Mouse (Mus musculus) midbrain, postnatal 0 days (tissue): ENCODE results near the gene Polr1e. TPM values are rescaled to one million over a fixed set of nuclear protein-coding genes. Genes with fewer than 3 reads are reported as not detected.
"Not testable (repeated sequence)": the region's sequence is repeated elsewhere in the genome, so short reads cannot be mapped to it uniquely, and the experiment has no call there.

Source experiments
- ATAC-seq: fragments of 200-750 bp; cut with Nextera tagmentation; 2 replicates; pipeline ENCODE4 v1.8.0; 2017; ENCODE audit warnings: moderate number of reproducible peaks, mild to moderate bottlenecking, moderate TSS enrichment, moderate library complexity; ENCODE audit not compliant: low FRiP score
- DNase-seq: peaks from one replicate; pipeline ENCODE4 v3.0.0-alpha.2; 2015; ENCODE audit warnings: low spot score
- H3K27ac ChIP-seq: fragments of 300-500 bp; sonication (generic); 2 replicates; pipeline ENCODE4 v1.5.1; 2014; ENCODE audit warnings: low read depth, mild to moderate bottlenecking, low read length, mixed read lengths
- H3K27me3 ChIP-seq: fragments of 300-500 bp; sonication (generic); 2 replicates; pipeline ENCODE4 v1.6.1; 2014; ENCODE audit warnings: low read length, control low read depth, mixed read lengths; ENCODE audit not compliant: insufficient read depth
- H3K36me3 ChIP-seq: fragments of 300-500 bp; sonication (generic); 2 replicates; pipeline ENCODE4 v1.6.1; 2014; ENCODE audit warnings: low read length, control low read depth, mixed read lengths; ENCODE audit not compliant: insufficient read depth
- H3K4me1 ChIP-seq: fragments of 300-500 bp; sonication (generic); 2 replicates; pipeline ENCODE4 v1.6.1; 2014; ENCODE audit warnings: mild to moderate bottlenecking, control low read depth, antibody characterized with exemption, low read length, mixed read lengths; ENCODE audit not compliant: insufficient read depth
- H3K4me2 ChIP-seq: fragments of 300-500 bp; sonication (generic); 2 replicates; pipeline ENCODE4 v1.6.1; 2014; ENCODE audit warnings: low read depth, mild to moderate bottlenecking, low read length, mixed read lengths; ENCODE audit not compliant: poor library complexity, severe bottlenecking
- H3K4me3 ChIP-seq: fragments of 300-500 bp; sonication (generic); 2 replicates; pipeline ENCODE4 v1.5.1; 2014; ENCODE audit warnings: low read depth, mild to moderate bottlenecking, low read length, moderate library complexity
- H3K9ac ChIP-seq: fragments of 300-500 bp; sonication (generic); replicated peaks from 2 replicates; pipeline ENCODE4 v1.6.1; 2014; ENCODE audit warnings: mild to moderate bottlenecking, low read length, moderate library complexity, mixed read lengths; ENCODE audit not compliant: poor library complexity, severe bottlenecking
- H3K9me3 ChIP-seq: fragments of 300-500 bp; sonication (generic); 2 replicates; pipeline ENCODE4 v1.6.1; 2016; ENCODE audit warnings: low read length, control low read depth
- CTCF ChIP-seq: IDR thresholded peaks from 2 replicates; pipeline ENCODE4 v1.5.1; 2016; ENCODE audit warnings: antibody characterized with exemption, mild to moderate bottlenecking
- WGBS: fragments of 180-500 bp; shearing (Covaris S2); extraction: QIAGEN DNeasy Blood & Tissue Kit; methylation state at CpG from one replicate; pipeline ENCODE4 v1.1.7; 2014; 5-methylcytosine and 5-hydroxymethylcytosine counted together
- polyA plus RNA-seq: library from polyadenylated mRNA; unstranded; fragments of >200 nt; fragmentation: Nextera tagmentation; extraction: Ambion mirVana; gene quantifications from 2 replicates; pipeline ENCODE4 v1.2.1, GENCODE M21; 2015
- total RNA-seq: library from RNA; depleted of rRNA; stranded (reverse); fragments of >200 nt; gene quantifications from 2 replicates; pipeline ENCODE4 v1.2.3, GENCODE M21; 2014

Gene Polr1e
- total and polyA plus RNA-seq, 2 experiments from 2014 or later = 12.0 to 21.0 TPM

- DNase-seq (no peak), ATAC-seq (no peak)
- Histone ChIP-seq H3K9ac (no peak overlapping the region), H3K4me2 (peak overlapping the region; percentile 89), H3K27ac (no peak overlapping the region), H3K9me3 (no peaks in the 10 kb centered on the region), H3K27me3 (no peaks in the 10 kb centered on the region), H3K4me3 (peak overlapping the region; percentile 52), H3K36me3 (0 out of 2 replicates have a peak, but pooled peaks cover 5% of the 10 kb centered on the region), H3K4me1 (no peaks in the 10 kb centered on the region)
- no peak for TF ChIP-seq CTCF
- WGBS = 25% methylated on average over 5 of the region's 5 CpGs
Measured at GRCm38 (mm10) chr4:44981974-44982287, 36.5 kb upstream of the Polr1e start.

- ATAC-seq (no peak), DNase-seq (no peak)
- Histone ChIP-seq H3K27me3 (no peaks in the 10 kb centered on the region), H3K9ac (no peak overlapping the region), H3K9me3 (no peaks in the 10 kb centered on the region), H3K4me2 (no peak overlapping the region), H3K36me3 (0 out of 2 replicates have a peak, but pooled peaks cover 5% of the 10 kb centered on the region), H3K4me3 (no peak overlapping the region), H3K27ac (no peak overlapping the region), H3K4me1 (no peaks in the 10 kb centered on the region)
- 75% methylated on average over 11 of the region's 11 CpGs for WGBS
- no peak for TF ChIP-seq CTCF
Measured at GRCm38 (mm10) chr4:44982440-44983130, 35.8 kb upstream of the Polr1e start.

- H3K9me3 ChIP-seq = no peaks in the 10 kb centered on the region
- no peak overlapping the region for H3K4me2 ChIP-seq
- DNase-seq (no peak), ATAC-seq (no peak)
- no peak overlapping the region for H3K27ac ChIP-seq
- H3K36me3 ChIP-seq = 0 out of 2 replicates have a peak, but pooled peaks cover 5% of the 10 kb centered on the region
- H3K4me1 ChIP-seq = no peaks in the 10 kb centered on the region
- H3K27me3 ChIP-seq = no peaks in the 10 kb centered on the region
- no peak for TF ChIP-seq CTCF
- H3K4me3 ChIP-seq = no peak overlapping the region
- 89% methylated on average over 10 of the region's 10 CpGs for WGBS
- no peak overlapping the region for H3K9ac ChIP-seq
Measured at GRCm38 (mm10) chr4:44983131-44983740, 35.1 kb upstream of the Polr1e start.

GRCm38 (mm10) chr4:44990560-44990959, 27.8 kb upstream of the Polr1e start:
- Histone ChIP-seq H3K9me3 (no peaks in the 10 kb centered on the region), H3K9ac (no peak overlapping the region), H3K4me1 (no peaks in the 10 kb centered on the region), H3K4me3 (no peak overlapping the region), H3K4me2 (no peak overlapping the region), H3K36me3 (peaks cover 24% of the 10 kb centered on the region), H3K27ac (no peak overlapping the region), H3K27me3 (no peaks in the 10 kb centered on the region)
- no peak for DNase-seq
- 92% methylated on average over 5 of the region's 5 CpGs for WGBS
- no peak for ATAC-seq
- TF ChIP-seq CTCF = no peak

GRCm38 (mm10) chr4:44992330-44992729, 26.1 kb upstream of the Polr1e start:
- not testable (repeated sequence) for H3K9me3 ChIP-seq, H3K9ac ChIP-seq, H3K4me2 ChIP-seq, DNase-seq, H3K27ac ChIP-seq, H3K4me1 ChIP-seq, H3K4me3 ChIP-seq, H3K27me3 ChIP-seq, ATAC-seq
- 93% methylated on average over 11 of the region's 11 CpGs for WGBS
- peaks cover 21% of the 10 kb centered on the region for H3K36me3 ChIP-seq

- not testable (repeated sequence) for H3K9me3 ChIP-seq, ATAC-seq, H3K4me2 ChIP-seq, H3K27me3 ChIP-seq, H3K9ac ChIP-seq, DNase-seq, H3K4me3 ChIP-seq, H3K4me1 ChIP-seq, H3K27ac ChIP-seq
- 89% methylated on average over 14 of the region's 14 CpGs for WGBS
- H3K36me3 ChIP-seq = peaks cover 21% of the 10 kb centered on the region
Measured at GRCm38 (mm10) chr4:44993179-44993578, 25.2 kb upstream of the Polr1e start.
